Mouse (Mus musculus): Measurements from ENCODE around the gene Gpr4.

The Gpr4 gene

DNA sequence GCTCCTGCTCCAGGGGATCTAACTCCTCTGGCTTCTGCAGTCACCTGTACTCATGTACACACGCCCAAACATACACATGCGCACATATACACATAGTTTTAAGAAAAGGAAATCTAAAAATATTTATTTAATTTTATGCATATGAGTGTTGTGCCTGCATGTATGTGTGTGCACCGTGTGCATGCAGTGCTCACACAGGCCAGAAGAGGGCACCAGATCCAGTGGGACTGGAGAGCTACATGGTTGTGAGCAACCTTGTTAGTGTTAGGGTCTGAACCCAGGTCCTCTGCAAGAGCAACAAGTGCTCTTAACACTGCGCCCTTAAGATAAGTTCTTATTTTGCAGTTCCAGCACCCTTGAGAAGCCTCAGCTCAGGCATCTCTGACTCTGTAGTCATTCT, 17.7 kb upstream of the Gpr4 start:
- DNase-seq (ENCODE audit: low read depth, low spot score): no peak

DNA sequence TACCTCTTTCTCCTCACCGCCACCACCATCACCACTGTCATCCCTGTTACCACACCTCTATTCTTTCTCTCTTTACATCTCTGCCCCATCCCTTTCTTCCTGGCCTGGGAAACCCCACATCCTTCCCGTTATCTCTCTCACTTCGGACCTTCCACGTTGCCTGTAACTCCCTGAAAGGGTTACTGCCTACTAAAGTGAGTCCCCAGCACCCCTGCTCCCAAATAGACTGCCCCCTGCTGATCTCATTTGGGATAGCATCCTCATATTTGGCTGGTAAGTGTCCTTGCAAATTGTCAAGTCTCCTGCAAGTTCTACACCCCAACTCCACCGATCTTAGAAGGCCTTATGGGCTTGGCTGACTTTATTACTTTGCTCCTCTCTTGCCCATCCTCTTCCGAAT, 15.7 kb upstream of the Gpr4 start:
- DNase-seq (ENCODE audit: low read depth, low spot score): peak; percentile 82

DNA sequence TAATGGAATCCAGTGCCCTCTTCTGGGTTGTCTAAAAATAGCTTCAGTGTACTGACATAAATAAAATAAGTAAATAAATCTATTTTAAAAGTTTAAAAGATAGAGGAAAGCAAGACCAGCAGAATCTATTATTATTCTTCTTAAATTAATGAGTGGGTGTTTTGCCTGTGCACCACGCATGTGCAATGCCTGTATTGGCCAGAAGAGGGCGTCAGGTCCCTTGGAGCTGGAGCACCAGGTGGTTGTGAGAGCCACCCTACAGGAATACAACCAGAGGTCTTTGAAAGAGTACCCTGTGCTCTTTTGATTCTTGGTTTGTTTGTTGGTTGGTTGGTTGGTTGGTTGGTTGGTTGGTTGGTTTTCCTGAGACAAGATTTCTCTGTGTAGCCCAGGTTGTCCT, 14.4 kb upstream of the Gpr4 start:
- peak; percentile 51 for DNase-seq (ENCODE audit: low read depth, low spot score)

DNA sequence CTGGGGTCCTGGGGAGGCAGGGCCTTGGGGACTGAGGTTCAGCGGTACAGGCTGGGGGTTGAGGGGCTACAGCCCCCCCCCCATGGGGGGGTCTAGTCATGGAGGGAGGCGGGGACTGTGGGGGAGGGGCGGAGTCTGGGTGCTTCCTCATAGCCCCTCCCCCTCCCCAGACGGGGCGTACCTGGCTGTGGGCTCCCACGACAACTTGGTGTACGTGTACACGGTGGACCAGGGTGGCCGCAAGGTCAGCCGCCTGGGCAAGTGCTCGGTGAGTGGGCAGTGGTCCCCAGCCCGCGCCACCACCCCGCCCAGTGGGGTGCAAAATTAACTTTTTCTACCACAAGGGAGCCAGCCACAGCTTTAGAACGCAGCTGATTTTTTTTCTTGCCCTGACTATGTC, 10.7 kb upstream of the Gpr4 start:
- DNase-seq (ENCODE audit: low read depth, low spot score): no peak

DNA sequence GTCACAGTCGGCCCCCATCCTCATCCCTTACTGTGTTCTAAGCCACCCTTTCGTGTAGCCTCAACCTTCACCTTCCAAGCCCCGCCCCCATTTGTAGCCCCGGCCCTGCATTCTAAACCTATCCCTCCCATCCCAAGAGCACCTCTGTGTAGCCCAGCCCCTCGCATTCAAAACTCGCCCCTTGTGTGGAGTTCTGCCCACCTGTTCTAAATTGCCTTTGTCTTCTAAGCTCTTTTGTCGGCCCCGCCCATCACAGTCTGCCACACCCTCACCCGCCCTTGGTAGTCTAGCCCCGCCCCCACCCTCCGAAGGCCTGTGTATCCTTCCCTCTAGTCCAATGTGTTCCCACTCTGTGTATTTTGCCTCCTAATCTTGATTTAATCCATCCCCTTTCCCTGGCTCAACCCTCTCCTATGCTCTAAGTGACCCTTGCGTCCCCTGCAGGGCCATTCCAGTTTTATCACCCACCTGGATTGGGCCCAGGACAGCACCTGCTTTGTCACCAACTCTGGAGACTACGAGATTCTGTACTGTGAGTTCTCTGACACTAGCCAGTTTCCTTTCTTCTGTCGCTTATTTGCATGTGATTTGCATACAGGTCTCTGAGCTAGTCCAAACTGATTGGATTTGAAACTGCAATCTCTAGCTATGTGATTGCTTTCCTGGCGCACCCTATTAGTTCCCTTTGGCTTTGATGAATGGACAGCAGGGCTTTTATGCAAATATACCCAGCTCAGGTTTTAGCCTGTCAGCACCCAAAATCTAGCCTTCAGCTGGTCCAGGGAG, 10.1 kb upstream of the Gpr4 start:
- DNase-seq (ENCODE audit: low read depth, low spot score): no peak

DNA sequence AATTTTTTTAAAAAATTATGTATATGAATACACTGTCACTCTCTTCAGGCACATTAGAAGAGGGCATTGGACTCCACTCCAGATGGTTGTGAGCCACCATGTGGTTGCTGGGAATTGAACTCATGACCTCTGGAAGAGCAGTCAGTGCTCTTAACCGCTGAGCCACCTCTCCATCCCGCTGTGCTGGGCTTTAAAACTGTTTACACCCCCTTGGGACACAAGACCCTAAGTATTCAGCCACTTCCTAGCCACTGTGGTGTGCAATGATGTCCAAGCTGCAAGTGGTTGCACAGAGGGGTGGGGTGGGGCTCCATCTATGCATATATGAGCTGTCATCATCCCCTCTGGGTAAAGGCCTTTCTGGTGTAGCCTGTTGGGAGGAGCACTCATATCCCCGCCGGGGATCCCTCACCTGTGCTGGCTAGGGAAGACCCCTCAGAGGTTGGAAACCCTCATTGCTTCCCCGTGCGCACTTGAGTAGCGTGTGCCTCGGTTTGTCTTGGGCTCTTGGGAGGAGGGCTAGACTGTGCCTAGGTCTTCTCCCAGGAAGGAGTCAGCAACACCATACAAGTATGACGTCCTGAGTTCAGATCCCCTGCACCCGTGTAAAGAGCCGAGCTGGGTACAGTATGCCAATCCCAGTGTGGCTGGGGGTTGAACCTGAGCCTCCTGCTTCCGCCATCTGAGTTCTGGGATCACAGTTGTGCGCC, 4.0 kb upstream of the Gpr4 start:
- no peak for DNase-seq (ENCODE audit: low read depth, low spot score)

DNA sequence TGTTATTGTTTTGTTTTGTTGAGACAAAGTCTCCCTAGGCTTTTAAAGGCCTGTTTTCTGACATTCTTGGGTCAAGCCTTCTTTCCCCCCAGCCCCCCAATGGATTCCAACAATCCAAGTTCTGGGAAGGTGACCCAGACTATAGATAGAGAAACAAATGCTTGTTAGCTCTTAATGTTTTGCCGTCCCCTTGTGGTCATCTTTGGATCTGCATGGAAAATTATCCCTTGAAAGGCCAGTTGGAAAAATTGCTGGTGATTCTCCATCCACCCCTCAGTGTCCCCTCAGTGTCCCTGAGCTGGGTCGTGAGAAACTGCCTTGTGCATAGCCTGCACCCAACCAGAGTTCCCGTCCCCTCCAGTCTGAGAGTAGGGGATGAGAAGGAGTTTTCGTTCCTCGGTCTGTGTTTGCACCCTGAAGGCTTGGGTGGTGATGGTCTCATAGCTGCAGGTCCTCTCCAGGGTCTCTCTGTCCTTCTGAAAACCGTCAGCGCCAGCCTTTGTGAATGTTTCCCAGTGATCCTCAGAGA, 3.3 kb upstream of the Gpr4 start:
- DNase-seq (ENCODE audit: low read depth, low spot score): peak; percentile 73

DNA sequence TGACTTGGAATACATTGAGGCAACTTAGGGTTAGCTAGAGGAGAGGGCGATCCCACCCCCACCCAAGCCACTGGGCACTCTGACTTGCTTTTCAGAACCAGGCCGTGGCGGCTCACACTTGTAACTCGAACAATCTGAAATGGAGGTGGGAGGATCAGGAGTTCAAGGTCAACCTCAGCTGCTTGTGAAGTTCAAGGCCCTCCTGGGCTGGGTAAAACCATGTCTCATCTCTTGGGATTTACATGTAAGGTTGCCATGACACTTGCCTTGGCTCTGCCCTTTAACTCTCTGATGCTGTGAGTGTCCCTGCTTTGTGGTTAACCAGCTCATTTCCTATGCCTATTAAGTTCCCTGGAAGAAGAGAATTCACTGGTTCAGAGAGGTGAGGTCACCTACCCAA, 2.8 kb upstream of the Gpr4 start:
- no peak for DNase-seq (ENCODE audit: low read depth, low spot score)

DNA sequence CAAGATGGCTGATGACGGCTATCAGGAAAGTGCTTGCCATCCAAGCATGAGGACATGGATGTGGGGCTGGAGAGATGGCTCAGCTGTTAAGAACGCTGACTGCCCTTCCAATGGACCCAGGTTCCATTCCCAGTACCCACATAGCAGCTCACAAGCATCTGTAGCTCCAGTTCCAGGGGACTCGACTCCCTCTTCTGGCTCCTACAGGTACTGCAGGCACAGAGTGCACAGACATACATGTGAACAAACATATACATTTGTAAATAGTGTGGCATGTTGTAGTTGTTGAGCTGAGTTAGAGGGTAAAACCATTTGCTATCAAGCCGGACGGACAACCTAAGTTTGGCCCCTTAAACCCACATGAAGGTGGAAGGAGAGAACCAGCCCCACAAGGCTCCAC, 2.3 kb upstream of the Gpr4 start:
- no peak for DNase-seq (ENCODE audit: low read depth, low spot score)

DNA sequence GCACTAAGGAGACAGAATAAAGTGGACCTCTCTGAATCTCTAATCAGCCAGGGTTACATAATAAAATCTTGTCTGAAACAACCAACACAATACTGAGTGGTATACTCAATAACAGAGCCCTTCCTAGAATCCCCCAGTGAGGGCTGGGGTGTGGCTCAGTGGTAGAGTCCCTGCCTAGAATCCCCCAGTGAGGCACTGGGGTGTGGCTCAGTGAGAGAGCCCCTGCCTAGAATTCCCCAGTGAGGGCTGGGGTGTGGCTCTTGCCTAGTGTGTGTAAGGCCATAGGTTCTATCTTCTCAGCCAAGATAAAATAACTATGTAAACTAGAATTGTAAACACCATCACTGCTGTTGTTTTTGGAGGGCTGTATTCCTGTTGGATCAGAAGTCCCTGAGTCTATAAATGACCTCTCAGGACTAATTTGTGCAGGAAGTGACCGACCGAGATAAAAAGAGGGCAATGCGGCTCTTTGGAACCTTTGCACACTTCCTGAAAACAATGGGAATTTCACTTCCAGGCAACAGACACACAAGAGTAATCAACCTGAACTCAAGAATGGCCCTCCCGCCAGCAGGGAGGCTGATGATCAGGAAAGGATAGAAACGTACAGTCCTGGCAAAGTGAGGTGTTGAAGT, 1.2 kb upstream of the Gpr4 start:
- no peak for DNase-seq (ENCODE audit: low read depth, low spot score)

DNA sequence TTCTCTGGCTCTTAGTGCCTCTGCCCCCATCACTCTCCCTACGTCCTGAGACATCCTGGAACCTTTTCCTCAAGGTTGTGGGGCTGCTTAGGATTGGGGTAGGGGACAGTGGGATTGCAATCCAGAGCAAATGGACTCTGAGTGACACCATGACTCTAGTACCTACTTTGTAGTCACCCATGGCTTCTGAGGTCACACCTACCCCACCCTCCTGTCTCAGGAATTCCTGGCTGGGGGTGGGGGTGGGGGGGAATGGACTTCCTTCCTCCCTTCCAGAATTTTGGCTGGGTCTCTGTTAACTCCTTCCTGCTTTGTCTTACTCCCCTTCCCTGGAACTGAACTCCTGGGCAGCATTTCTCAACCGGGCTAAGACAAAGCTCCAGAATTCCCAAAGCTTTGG, 1.0 kb downstream of the Gpr4 start:
- no peak for DNase-seq (ENCODE audit: low read depth, low spot score)

DNA sequence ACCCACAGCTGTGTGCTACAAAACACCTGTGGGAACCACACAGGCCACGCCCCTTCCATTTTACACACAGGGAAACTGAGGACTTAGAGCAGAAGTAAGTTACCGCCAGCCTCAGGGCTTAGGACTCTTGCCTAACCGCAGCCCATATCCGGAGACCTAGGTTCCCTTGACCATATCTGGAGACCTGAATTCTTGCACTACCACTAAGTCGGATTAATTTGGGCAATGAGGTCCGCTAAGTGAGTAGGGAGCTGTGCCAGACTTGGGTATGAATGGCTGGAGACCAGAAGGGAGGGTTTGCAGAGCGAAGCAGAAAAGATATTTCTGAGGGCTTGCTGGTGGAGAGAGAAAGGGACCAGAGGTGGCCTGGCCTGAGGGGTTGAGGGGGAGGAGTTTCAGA, 2.0 kb downstream of the Gpr4 start:
- DNase-seq (ENCODE audit: low read depth, low spot score): no peak

DNA sequence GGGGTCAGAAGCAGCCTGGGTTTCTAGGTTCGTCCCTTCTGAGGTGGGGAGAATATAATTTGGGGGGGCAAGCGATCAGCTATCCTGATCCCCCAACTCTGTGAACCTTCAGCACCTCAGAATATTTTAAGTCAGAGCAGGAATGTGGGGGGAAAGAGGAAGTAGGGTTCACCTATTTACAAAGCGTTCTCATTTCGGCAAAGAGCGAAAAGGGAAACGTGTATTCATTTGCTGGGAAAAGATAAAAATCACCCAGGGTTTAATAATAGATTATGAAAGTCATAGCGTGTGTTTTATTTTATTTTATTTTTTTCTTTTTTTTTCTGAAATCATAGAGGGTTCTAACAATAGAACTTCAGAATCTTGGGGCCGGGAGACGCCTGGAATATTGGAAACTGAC, 2.6 kb downstream of the Gpr4 start:
- DNase-seq (ENCODE audit: low read depth, low spot score): no peak

DNA sequence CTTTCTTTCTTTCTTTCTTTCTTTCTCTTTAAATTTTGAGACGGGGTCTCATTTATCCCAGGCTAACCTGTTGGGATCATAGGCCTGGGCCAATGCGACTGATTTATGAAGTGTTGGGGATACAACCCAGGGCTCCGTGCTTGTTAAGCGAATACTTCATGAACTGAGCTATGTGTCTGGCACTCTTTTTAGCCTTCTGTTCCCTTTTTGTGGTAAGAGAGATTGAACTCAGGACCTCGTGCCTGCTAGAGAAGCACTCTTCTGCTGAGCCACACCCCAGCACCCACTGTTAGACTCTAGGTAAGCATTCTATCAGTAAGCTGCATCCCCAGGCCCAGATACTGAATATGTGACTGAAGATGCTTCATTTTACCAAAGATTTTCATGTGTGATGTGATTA, 5.2 kb downstream of the Gpr4 start:
- no peak for DNase-seq (ENCODE audit: low read depth, low spot score)

DNA sequence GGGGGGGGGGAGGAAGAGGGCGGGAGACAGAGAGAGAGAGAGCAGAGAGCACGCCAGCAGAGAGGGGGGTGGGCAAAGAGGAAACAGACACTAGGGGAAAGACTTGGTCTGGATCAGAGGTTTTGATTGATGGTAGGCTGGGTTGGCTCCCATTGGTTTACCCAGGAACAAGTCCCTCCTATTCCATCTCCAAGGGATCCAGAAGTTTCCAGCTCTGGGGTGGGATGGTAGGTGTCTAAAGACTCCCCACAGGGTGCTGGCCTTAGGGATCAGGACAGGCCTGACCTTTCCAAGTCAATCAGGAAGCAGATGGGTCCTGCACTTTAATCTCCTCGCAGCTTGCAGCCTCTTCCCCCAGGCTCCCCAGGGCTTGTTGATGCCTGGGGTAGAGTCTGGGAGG, 5.6 kb downstream of the Gpr4 start:
- no peak for DNase-seq (ENCODE audit: low read depth, low spot score)

DNA sequence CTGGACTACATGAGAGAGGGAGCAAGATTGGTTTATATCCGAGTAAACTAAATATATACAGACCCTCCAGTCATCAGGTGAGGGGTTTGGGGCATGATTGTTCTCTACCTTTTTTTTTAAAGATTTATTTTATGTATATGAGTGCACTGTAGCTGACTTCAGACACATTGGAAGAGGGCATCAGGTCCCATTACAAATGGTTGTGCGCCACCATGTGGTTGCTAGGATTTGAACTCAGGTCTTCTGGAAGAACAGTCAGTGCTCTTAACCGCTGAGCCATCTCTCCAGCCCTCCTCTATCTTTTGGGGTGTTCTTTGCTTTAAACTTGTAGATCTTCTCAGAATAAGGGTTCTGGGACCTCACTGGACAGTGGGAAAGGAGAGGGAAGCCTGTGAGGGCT, 7.7 kb downstream of the Gpr4 start:
- DNase-seq (ENCODE audit: low read depth, low spot score): no peak

DNA sequence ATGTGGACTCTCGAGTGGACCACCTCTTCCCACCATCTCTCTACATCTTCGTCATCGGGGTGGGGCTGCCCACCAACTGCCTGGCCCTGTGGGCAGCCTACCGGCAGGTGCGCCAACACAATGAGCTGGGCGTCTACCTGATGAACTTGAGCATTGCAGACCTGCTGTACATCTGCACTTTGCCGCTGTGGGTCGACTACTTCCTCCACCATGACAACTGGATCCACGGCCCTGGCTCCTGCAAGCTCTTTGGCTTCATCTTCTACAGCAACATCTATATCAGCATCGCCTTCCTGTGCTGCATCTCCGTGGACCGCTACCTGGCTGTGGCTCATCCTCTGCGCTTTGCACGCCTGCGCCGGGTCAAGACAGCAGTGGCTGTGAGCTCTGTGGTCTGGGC, 9.9 kb downstream of the Gpr4 start:
- DNase-seq (ENCODE audit: low read depth, low spot score): no peak

DNA sequence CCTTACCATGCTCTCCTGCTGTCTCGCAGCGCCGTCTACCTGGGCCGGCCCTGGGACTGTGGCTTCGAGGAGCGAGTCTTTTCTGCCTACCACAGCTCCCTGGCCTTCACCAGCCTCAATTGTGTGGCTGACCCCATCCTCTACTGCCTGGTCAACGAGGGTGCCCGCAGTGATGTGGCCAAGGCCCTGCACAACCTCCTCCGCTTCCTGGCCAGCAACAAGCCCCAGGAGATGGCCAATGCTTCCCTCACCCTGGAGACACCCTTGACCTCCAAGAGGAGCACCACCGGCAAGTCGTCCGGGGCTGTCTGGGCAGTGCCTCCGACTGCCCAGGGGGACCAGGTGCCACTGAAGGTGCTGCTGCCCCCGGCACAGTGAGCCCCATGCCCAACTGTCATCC, 10.5 kb downstream of the Gpr4 start:
- no peak for DNase-seq (ENCODE audit: low read depth, low spot score)

DNA sequence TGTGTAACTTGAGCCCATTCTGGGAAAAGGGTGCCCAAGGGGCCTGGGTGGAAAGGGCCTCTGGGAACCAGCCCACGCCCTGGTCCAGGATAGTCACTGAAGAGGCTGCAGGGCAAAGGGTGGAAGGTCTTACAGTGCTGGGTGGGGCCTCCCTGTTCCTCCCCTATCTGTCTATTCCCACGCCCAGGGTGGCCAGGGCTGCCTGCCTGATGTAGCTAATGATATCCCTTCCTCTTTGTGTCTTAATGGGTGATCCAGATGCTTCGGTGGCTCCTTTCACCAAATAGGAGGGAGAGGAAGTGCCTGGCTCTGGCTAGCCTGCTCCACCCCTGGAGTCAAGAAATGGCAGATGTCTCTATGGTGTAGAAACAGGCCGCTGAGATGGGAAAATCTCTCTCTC, 12.6 kb downstream of the Gpr4 start:
- no peak for DNase-seq (ENCODE audit: low read depth, low spot score)

DNA sequence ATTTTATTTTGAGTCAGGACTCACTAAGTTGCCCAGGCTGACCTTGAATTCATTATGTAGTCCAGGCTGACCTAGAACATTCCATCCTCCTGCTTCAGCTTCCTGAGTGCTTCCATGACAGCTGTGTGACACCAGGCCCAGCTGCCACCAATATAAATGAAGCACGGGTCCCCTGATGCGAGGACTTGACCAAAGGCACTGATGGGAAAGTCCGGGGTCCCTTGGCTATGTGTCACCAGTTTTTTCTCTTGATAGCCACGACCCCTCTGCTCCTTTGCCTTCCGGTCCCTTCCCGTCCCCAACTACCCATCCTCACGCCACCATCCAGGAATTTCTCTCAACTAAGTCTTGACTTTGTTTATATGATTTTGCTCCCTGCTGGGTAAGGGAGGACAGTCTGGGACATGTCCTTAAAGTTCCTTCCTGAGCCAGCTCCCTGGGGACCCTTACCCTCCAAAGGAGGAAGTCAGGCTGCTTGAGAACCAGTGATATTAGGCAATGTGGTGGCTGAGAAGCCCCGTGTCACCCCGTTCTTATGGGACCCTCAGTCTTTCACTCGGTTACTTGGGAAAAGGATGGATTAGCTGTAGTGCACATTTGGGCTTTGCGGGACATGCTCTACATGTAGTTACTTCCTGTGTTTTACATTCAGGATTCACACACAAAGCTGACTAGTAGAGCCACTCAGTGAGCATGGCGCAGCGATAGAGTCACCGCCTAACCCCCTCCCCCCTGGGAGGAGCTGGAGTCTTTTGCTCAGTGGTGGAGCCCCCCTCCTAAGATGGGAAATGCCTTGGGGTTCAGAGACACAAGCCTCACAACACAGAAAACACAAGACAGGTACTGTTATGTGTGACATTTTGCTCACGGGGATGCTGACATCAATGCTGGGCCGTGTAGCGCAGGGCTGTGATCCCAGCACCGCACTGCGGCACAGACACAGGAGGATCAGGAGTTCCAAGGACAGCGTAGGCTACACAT, 14.8 kb downstream of the Gpr4 start:
- peak; percentile 74 for DNase-seq (ENCODE audit: low read depth, low spot score)

Measured in brain, adult 2 months (tissue).